Mouse (Mus musculus) thymus, adult 2 months (tissue): ENCODE results near the gene Ccdc77. TPM values are rescaled to one million over a fixed set of nuclear protein-coding genes. Genes with fewer than 3 reads are reported as not detected.

Experiments
- DNase-seq: peaks from one replicate; pipeline ENCODE4 v3.0.0; 2021
- H3K27ac ChIP-seq: fragments of 200-500 bp; 2 replicates; pipeline ENCODE4 v1.5.1; 2012; ENCODE audit warnings: low read length, control low read depth; ENCODE audit not compliant: control insufficient read depth, insufficient read depth
- H3K27me3 ChIP-seq: fragments of 200-500 bp; 2 replicates; pipeline ENCODE4 v1.6.1; 2012; ENCODE audit warnings: mild to moderate bottlenecking, low read length, moderate library complexity, mixed read lengths; ENCODE audit not compliant: control insufficient read depth, insufficient read depth
- H3K36me3 ChIP-seq: fragments of 200-500 bp; 2 replicates; pipeline ENCODE4 v1.6.1; 2012; ENCODE audit warnings: mild to moderate bottlenecking, low read length, moderate library complexity; ENCODE audit not compliant: control insufficient read depth, insufficient read depth
- H3K4me1 ChIP-seq: fragments of 200-500 bp; replicated peaks from 2 replicates; pipeline ENCODE4 v1.6.1; 2012; ENCODE audit warnings: low read length; ENCODE audit not compliant: control insufficient read depth, insufficient read depth
- H3K4me3 ChIP-seq: fragments of 200-500 bp; 2 replicates; pipeline ENCODE4 v1.5.1; 2012; ENCODE audit warnings: mild to moderate bottlenecking, low read length, control low read depth, moderate library complexity; ENCODE audit not compliant: control insufficient read depth, insufficient read depth
- CTCF ChIP-seq: fragments of 200-500 bp; IDR thresholded peaks from 2 replicates; pipeline ENCODE4 v1.5.1; 2012; ENCODE audit warnings: mild to moderate bottlenecking, control low read depth, low read length, moderate library complexity, borderline replicate concordance; ENCODE audit not compliant: control insufficient read depth, poor library complexity, insufficient read depth; ENCODE audit errors: extremely low read depth
- POLR2A ChIP-seq: fragments of 200-500 bp; IDR thresholded peaks from 2 replicates; pipeline ENCODE4 v1.6.1; 2012; ENCODE audit warnings: mild to moderate bottlenecking, low read length, control low read depth, moderate library complexity; ENCODE audit not compliant: control insufficient read depth, poor library complexity, insufficient read depth; ENCODE audit errors: extremely low read depth
- WGBS: fragments of 180-500 bp; shearing (Covaris S2); methylation state at CpG from one replicate; pipeline ENCODE4 v1.1.7; 2018; 5-methylcytosine and 5-hydroxymethylcytosine counted together
- polyA plus RNA-seq: library from polyadenylated mRNA; depleted of rRNA; stranded (reverse); fragments of >200 nt; gene quantifications from 2 replicates; pipeline ENCODE4 v1.2.3, GENCODE M21; 2012; rRNA removed

The Ccdc77 gene
- 7.6 and 7.8 TPM in 2 replicates for polyA plus RNA-seq

DNA sequence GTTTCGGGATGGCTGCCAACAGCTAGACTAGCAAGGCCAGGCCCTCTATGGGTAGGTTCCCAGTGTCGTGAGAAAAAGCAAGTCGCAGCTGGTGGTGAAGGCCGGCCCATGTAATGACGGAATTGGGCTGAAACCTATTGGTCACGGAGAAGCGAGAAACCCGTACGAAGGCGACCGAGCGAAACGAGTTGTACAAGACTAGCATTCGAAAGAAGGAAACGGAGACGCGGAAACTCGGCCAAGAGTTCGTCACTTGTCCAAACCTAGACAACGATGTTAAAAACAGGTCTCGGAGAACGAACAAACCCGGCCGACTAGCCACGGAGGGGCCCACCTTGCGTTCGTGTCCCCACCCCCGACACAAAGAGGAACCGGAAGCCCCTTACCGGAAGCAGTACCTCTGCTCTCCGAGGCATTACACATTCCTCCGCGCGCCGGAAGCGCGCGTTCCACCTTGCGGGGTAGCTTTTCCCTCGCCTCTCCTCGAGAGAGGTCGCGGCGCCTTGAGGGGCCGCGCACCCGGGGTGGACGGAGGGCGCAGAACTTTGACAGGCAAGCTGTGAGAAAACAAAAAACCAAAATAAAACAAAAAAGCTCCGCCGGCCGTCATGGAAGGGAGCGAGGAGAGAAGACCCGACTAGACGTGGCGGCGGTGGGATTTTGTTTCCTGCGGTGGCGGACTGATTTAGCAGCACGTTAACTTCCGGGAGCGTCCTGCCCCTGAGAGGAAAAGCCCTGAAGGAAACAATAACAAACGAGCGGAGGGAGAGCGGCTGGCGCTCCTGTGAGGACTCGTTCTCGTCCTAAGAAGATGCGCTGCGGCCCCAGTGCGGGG is at the start of gene Ccdc77, which contains the start of gene Kdm5a:
TSS of gene Ccdc77 (minus strand) at position 687 of the 835 bp plus-strand sequence.
TSS of gene Kdm5a (plus strand) at position 437 of the 835 bp plus-strand sequence.
- Histone ChIP-seq H3K27me3 (no peaks in the 10 kb centered on the region), H3K27ac (peak within 1 kb of the TSS; percentile 90)
- peak; percentile 92 for DNase-seq

GRCm38 (mm10) chr6:120403936-120404335 is 39.8 kb upstream of the Ccdc77 start:
- H3K36me3 ChIP-seq: peaks cover 92% of the 10 kb centered on the region
- H3K27me3 ChIP-seq: no peaks in the 10 kb centered on the region
- TF ChIP-seq CTCF (no peak), POLR2A (no peak)
- no peak overlapping the region for H3K27ac ChIP-seq
- no peaks in the 10 kb centered on the region for H3K4me1 ChIP-seq
- no peak for DNase-seq
- 96% methylated on average over 1 of the region's 1 CpGs for WGBS
- H3K4me3 ChIP-seq: no peak overlapping the region

More for the DNA sequence above, at the start of gene Ccdc77, which contains the start of gene Kdm5a:
- TF ChIP-seq POLR2A: peak; percentile 87
- TF ChIP-seq CTCF: 0 out of 2 replicates have a peak, but pooled peaks have one; percentile 27
- Histone ChIP-seq H3K4me1 (peaks cover 7% of the 10 kb centered on the region), H3K36me3 (peaks cover 13% of the 10 kb centered on the region), H3K4me3 (peak within 1 kb of the TSS; percentile 89)
- under 1% methylated on average over 71 of the region's 71 CpGs for WGBS

DNA sequence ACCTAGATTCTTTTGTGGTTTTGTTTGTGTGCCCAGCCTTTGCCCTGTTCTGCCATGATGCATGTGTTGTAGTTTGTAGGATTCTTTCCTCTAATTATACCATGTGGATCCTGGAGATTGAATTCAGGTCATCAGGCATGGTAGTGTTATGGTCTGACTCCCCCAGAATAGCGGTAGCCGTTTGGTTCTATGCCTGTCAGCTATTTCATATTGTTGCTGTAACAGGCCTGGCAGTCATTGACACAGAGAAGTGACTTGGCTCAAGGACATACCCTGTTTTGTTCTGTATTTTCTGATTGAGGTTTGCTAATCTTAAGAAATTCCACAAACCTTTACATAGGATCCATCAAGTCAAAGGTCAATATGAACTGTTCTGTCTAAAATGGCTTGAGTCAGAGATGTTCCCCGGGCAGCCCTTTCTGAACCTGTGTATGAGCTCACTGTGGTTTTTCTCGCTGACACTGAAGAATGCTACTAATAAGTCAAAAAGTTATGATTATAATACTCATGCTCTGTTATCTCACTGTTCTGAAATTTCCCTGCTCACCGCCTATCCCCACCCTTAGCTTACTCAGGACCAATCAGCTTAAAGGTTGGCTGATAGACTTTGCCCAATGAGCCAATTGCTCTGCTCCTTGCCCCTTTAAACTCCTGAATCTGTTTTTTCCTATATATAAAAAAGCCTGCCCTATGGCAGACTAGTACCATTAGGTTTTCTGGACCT is 31.6 kb upstream of the Ccdc77 start:
- H3K4me3 ChIP-seq: no peak overlapping the region
- H3K4me1 ChIP-seq: no peaks in the 10 kb centered on the region
- H3K27me3 ChIP-seq: no peaks in the 10 kb centered on the region
- no peak overlapping the region for H3K27ac ChIP-seq
- WGBS: 95% methylated on average over 5 of the region's 5 CpGs
- H3K36me3 ChIP-seq: peaks cover 94% of the 10 kb centered on the region
- no peak for TF ChIP-seq CTCF
- no peak for TF ChIP-seq POLR2A
- DNase-seq: no peak

DNA sequence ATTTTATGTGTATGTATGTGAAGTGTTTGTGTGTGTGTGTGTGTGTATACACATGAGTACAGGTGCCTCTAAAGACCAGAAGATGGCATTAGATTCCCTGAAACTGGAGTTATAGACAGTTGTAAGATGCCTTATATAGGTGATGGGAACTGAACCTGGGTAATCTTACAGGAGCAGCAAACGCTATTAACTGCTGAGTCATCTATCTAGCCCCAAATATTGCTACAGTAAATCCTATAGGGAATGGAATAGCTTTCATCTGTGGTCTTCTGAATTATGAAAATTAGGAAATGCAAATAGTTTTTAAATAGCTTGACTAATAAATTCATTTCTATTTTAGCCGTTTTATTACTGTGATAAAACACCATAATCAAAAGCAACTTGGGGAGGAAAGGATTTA is 28.6 kb upstream of the Ccdc77 start:
- H3K27me3 ChIP-seq: no peaks in the 10 kb centered on the region
- no peak for TF ChIP-seq POLR2A
- no peak for TF ChIP-seq CTCF
- WGBS: 98% methylated on average over 2 of the region's 2 CpGs

GRCm38 (mm10) chr6:120390054-120390453 is 25.9 kb upstream of the Ccdc77 start:
- H3K27ac ChIP-seq: no peak overlapping the region
- peaks cover 94% of the 10 kb centered on the region for H3K36me3 ChIP-seq
- DNase-seq: no peak
- no peaks in the 10 kb centered on the region for H3K4me1 ChIP-seq
- 95% methylated on average over 3 of the region's 3 CpGs for WGBS
- no peak overlapping the region for H3K4me3 ChIP-seq
- no peaks in the 10 kb centered on the region for H3K27me3 ChIP-seq
- no peak for TF ChIP-seq CTCF
- TF ChIP-seq POLR2A: no peak

More for the DNA sequence above, 28.6 kb upstream of the Ccdc77 start:
- DNase-seq: no peak
- Histone ChIP-seq H3K4me3 (no peak overlapping the region), H3K4me1 (no peaks in the 10 kb centered on the region), H3K36me3 (peaks cover 96% of the 10 kb centered on the region), H3K27ac (no peak overlapping the region)

GRCm38 (mm10) chr6:120376736-120377135 is 12.6 kb upstream of the Ccdc77 start:
- Histone ChIP-seq H3K27me3 (no peaks in the 10 kb centered on the region), H3K27ac (no peak overlapping the region), H3K4me3 (no peak overlapping the region), H3K4me1 (no peaks in the 10 kb centered on the region), H3K36me3 (peaks cover 83% of the 10 kb centered on the region)
- DNase-seq: no peak
- WGBS: 99% methylated on average over 2 of the region's 2 CpGs
- TF ChIP-seq POLR2A (no peak), CTCF (no peak)
